Mouse (Mus musculus): ENCODE measurements around the gene Pbx3.

- TF ChIP-seq POLR2A (IDR thresholded peaks at IDR 0.05; ENCODE audit: insufficient read depth, low read depth, low read length) (no peak), CTCF (IDR thresholded peaks at IDR 0.05) (no peak)
These were observed 2.1 kb downstream of the Pbx3 start for GRCm38 (mm10) chr2:34370725-34371440.
